Mouse (Mus musculus) midbrain, embryonic 11.5 days (tissue): ENCODE measurements around the gene Stat4. TPM values are rescaled to one million over a fixed set of nuclear protein-coding genes. Genes with fewer than 3 reads are reported as not detected.

Experiments
- ATAC-seq: fragments of 200-750 bp; cut with Nextera tagmentation; 2 replicates; pipeline ENCODE4 v1.8.0; 2017; ENCODE audit warnings: moderate TSS enrichment, moderate library complexity; ENCODE audit not compliant: low FRiP score
- DNase-seq: peaks from one replicate; pipeline ENCODE4 v3.0.0; 2015; ENCODE audit warnings: low spot score; ENCODE audit errors: missing footprints
- H3K27ac ChIP-seq: fragments of 300-500 bp; sonication (generic); 2 replicates; pipeline ENCODE4 v1.5.1; 2014; ENCODE audit warnings: low read depth, low read length
- H3K27me3 ChIP-seq: fragments of 300-500 bp; sonication (generic); 2 replicates; pipeline ENCODE4 v1.6.1; 2014; ENCODE audit warnings: mild to moderate bottlenecking, low read length, moderate library complexity, mixed read lengths; ENCODE audit not compliant: control insufficient read depth, insufficient read depth
- H3K36me3 ChIP-seq: fragments of 300-500 bp; sonication (generic); 2 replicates; pipeline ENCODE4 v1.6.1; 2014; ENCODE audit warnings: mild to moderate bottlenecking, low read length, moderate library complexity, mixed read lengths; ENCODE audit not compliant: control insufficient read depth, insufficient read depth
- H3K4me1 ChIP-seq: fragments of 300-500 bp; sonication (generic); 2 replicates; pipeline ENCODE4 v1.6.1; 2014; ENCODE audit warnings: low read length; ENCODE audit not compliant: control insufficient read depth, insufficient read depth
- H3K4me2 ChIP-seq: fragments of 300-500 bp; sonication (generic); 2 replicates; pipeline ENCODE4 v1.6.1; 2014; ENCODE audit warnings: mild to moderate bottlenecking, moderate library complexity
- H3K4me3 ChIP-seq: fragments of 300-500 bp; sonication (generic); 2 replicates; pipeline ENCODE4 v1.5.1; 2014; ENCODE audit warnings: low read depth, low read length
- H3K9ac ChIP-seq: fragments of 300-500 bp; sonication (generic); 2 replicates; pipeline ENCODE4 v1.6.1; 2014; ENCODE audit warnings: low read length
- H3K9me3 ChIP-seq: fragments of 300-500 bp; sonication (generic); 2 replicates; pipeline ENCODE4 v1.6.1; 2016; ENCODE audit warnings: low read length; ENCODE audit not compliant: control insufficient read depth
- WGBS: fragments of 180-500 bp; shearing (Covaris S2); extraction: QIAGEN DNeasy Blood & Tissue Kit; methylation state at CpG from one replicate; pipeline ENCODE4 v1.1.7; 2014; 5-methylcytosine and 5-hydroxymethylcytosine counted together
- polyA plus RNA-seq: library from polyadenylated mRNA; unstranded; fragments of >200 nt; fragmentation: Nextera tagmentation; extraction: Ambion mirVana; gene quantifications from 2 replicates; pipeline ENCODE4 v1.2.1, GENCODE M21; 2014

Stat4 gene
- polyA plus RNA-seq, 1 experiment from 2014 or later = 2.5 TPM

DNA sequence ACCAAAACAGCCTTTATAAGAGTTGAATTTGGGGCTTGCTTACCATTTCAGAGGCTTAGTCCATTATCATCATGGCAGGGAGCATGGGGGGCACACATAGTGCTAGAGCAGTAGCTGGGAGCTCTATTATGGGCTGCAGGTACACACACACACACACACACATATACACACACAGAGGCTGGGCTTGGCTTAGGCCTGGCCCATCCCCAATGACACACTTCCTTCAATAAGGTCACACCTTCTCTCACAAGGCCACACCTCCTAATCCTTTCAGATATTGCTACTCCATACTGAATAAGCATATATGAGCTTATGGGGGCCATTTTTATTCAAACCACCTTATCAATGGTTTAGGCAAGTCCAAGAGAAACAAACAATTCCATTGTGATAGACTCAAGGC, 25.3 kb downstream of the Stat4 start:
- Histone ChIP-seq H3K4me3 (no peak overlapping the region), H3K4me2 (no peak overlapping the region), H3K9me3 (no peaks in the 10 kb centered on the region), H3K27me3 (no peaks in the 10 kb centered on the region; the same call in 1 of the 2 replicates), H3K27ac (no peak overlapping the region), H3K36me3 (no peaks in the 10 kb centered on the region), H3K9ac (no peak overlapping the region), H3K4me1 (no peaks in the 10 kb centered on the region; the same call in 1 of the 2 replicates)
- ATAC-seq (no peak), DNase-seq (no peak)

DNA sequence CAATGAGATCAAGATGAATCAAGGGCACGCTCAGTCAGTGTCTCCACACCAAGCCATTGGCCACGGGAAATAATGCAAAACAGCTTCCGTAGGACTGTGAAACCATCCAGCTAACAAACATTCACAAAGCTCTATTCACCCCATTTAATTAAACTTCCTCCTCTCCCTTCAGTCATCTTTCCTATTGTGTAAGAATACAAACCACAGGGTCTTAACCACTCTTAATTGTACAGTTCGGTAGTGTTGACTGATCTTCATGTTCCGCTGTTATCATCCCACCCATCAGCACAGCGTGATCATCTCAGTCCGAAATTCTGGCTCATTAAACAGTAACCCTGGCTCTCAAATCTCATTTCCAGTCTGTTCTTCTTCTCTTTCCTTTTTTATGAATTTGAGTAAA, 25.8 kb downstream of the Stat4 start:
- Histone ChIP-seq H3K27ac (no peak overlapping the region), H3K27me3 (no peaks in the 10 kb centered on the region; the same call in 1 of the 2 replicates), H3K9me3 (no peaks in the 10 kb centered on the region), H3K4me1 (no peaks in the 10 kb centered on the region; the same call in 1 of the 2 replicates), H3K4me3 (no peak overlapping the region), H3K36me3 (no peaks in the 10 kb centered on the region), H3K4me2 (no peak overlapping the region), H3K9ac (no peak overlapping the region)
- no peak for DNase-seq
- no peak for ATAC-seq
- WGBS = 85% methylated on average over 7 of the region's 7 CpGs

DNA sequence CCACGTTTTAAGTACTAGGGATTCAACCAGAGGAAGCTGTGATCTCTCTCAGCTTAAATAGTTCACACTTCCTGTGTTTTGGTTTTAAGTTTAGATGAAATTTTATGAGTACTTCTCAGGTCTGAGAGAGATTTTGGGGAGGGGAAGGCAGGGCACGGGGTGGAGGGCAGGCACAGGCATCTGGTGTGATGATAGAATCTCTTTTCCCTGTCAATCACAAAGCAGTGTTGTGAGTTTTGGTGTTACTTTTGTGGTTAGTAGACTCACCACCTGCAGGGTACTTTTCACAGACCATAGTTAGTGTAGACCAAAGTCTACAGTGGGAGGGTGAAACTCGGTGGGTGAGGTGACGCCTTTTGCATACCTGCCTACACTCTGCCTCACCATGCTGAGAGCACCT, 32.7 kb downstream of the Stat4 start:
- no peak overlapping the region for H3K4me3 ChIP-seq
- DNase-seq = no peak
- H3K36me3 ChIP-seq = no peaks in the 10 kb centered on the region
- no peak overlapping the region for H3K27ac ChIP-seq
- WGBS = 84% methylated on average over 4 of the region's 4 CpGs
- H3K27me3 ChIP-seq = no peaks in the 10 kb centered on the region
- no peaks in the 10 kb centered on the region for H3K4me1 ChIP-seq
- ATAC-seq = no peak
- H3K9ac ChIP-seq = no peak overlapping the region
- no peaks in the 10 kb centered on the region for H3K9me3 ChIP-seq
- no peak overlapping the region for H3K4me2 ChIP-seq

DNA sequence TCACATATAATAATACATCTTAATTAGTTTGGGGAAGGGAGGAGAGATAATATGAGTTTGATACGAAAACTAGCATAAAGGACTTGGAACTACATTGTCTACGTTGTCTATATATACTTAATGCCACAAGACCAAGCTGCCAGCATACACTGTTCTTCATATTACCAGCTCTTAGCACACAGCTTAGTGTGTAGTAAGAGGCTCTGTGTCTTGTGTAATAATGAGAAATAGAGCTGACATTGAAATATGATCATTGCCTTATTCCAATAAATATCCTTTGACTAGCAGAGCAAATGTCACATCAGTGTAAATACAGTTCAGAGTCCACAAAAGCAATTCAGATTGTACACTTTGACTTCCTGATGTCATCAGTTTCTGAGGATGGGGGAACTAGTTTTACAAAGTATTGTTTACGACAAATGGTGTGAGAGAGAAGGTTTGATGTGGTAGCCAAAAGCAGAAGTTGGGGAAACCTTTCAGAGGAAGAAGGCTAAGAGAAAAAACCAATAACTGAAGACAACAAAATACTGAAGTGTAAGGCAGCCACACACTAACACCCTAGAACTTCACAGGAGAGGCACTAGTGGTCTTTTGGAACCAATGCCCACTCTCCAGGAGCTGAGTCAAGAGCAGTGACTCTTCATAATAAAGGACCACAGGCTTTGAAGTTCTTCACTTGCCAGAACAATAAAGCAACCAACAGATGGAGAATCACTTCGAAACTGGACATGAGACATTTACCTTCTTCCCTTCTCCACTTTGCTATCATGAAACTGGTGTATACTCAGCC, 35.2 kb downstream of the Stat4 start:
- DNase-seq = no peak
- WGBS = 90% methylated on average over 4 of the region's 4 CpGs
- no peaks in the 10 kb centered on the region for H3K9me3 ChIP-seq
- no peak for ATAC-seq
- no peaks in the 10 kb centered on the region for H3K36me3 ChIP-seq
- no peaks in the 10 kb centered on the region for H3K4me1 ChIP-seq
- H3K9ac ChIP-seq = no peak overlapping the region
- H3K27ac ChIP-seq = no peak overlapping the region
- H3K27me3 ChIP-seq = no peaks in the 10 kb centered on the region
- H3K4me3 ChIP-seq = no peak overlapping the region
- H3K4me2 ChIP-seq = no peak overlapping the region

DNA sequence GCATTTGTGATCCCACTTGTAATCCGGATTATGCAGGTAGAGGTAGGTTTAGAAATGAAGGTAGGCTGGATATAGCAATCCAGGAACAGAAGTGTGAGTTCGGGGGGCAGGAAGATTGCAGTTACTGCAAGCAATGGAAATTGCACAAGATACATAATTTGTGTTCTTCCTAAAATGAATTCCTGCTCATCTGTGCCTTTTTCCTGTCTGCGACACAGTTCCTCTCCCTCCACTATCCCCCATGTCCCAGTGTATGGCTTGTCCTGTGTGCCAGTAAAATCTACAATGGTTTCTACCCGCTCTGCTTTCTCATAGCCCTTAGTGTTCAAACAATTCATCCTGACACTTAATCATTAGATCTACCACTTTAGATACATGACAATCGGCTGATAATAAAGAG, 41.7 kb downstream of the Stat4 start:
- Histone ChIP-seq H3K4me2 (no peak overlapping the region), H3K27me3 (no peaks in the 10 kb centered on the region), H3K4me1 (no peaks in the 10 kb centered on the region), H3K9me3 (no peaks in the 10 kb centered on the region), H3K9ac (no peak overlapping the region), H3K27ac (no peak overlapping the region), H3K36me3 (no peaks in the 10 kb centered on the region), H3K4me3 (no peak overlapping the region)
- 87% methylated on average over 5 of the region's 5 CpGs for WGBS
- DNase-seq (no peak), ATAC-seq (no peak)

DNA sequence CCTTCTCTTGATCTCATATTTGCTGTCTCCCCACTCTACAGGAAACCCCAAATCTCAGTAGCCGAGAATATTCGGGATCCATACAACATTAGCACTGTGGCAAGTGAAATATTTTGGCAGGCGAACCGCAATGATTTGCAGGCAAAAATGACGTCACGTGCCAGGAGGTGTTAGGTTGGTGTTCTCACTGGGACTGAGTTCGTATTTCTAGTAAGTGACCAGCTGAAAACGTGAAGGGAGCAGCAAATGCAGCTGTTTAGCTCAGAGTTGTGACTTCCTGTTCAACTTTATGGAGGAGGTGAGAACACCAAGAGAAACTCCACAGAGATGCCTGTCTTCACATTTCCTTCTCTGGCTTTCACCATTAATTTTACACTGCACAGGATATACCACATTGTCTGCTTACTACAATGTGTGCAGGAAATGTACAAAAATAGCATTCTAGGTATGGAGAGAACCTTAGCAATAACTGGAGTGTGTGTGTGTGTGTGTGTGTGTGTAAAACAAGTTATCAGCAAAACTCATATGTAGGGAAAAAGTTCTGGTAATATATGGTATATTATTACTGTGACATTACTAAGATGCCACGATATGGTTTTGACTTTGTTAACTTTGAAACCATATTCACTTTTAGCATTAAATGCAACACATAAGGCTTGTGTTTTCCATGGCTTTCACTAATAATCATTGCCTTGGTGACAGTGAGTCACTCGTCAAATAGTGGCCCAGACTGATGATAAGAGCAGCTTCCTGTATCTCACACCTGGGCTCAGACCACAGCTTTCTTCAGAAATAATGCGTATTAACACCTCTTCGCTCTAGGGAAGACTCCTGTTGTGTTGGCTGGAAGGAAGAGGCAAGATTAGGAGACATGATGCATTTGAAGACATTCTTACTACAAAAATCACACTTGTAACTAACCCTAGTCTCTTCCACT, 48.1 kb downstream of the Stat4 start:
- ATAC-seq (no peak), DNase-seq (no peak)
- no peaks in the 10 kb centered on the region for H3K36me3 ChIP-seq
- H3K27me3 ChIP-seq = no peaks in the 10 kb centered on the region
- H3K9me3 ChIP-seq = no peaks in the 10 kb centered on the region
- H3K4me3 ChIP-seq = no peak overlapping the region
- no peak overlapping the region for H3K9ac ChIP-seq
- no peak overlapping the region for H3K27ac ChIP-seq
- no peak overlapping the region for H3K4me2 ChIP-seq
- no peaks in the 10 kb centered on the region for H3K4me1 ChIP-seq
- 89% methylated on average over 12 of the region's 12 CpGs for whole genome bisulfite sequencing

DNA sequence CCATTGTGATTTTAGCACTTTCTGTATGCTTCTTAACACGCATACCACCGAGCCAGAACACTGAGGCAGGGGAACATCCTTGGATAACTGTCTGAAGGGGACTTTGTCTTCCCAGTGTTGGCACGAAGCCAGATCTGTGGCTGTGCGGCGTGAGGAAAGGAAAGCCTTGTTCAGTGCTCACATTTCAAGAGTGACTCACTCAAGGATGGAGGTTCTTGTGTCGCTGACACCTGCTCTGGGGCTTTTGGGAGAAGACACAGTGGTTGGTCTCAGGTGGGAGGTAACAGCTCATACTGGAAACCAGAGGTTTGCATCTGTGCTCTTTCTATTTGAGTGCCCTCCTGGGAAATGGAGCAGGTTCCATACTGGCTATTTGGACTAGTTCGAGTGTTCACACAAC, 52.2 kb downstream of the Stat4 start:
- ATAC-seq (no peak), DNase-seq (no peak)
- no peaks in the 10 kb centered on the region for H3K9me3 ChIP-seq
- no peaks in the 10 kb centered on the region for H3K4me1 ChIP-seq
- H3K9ac ChIP-seq = no peak overlapping the region
- H3K27me3 ChIP-seq = no peaks in the 10 kb centered on the region
- H3K36me3 ChIP-seq = no peaks in the 10 kb centered on the region
- H3K27ac ChIP-seq = no peak overlapping the region
- 83% methylated on average over 7 of the region's 7 CpGs for WGBS
- H3K4me3 ChIP-seq = no peak overlapping the region
- H3K4me2 ChIP-seq = no peak overlapping the region

DNA sequence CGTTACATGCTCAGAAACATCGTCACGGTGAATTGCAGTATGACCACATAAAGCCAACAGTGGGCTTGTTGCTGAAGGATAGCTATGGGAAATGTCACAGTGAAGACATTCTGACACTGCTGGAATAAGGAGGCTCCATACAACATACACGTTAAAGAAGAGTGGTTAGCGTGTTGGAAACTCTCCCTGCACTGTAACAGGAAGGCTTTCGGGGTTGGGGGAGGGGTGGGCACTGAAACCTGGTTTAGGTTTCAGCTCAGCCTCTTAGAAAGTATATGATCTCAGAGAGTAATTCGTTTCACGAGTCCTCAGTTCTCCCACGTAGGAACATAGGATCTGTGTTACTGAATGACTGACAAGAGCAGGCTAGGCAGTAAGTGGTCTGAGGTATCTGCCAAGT, 52.7 kb downstream of the Stat4 start:
- no peak for DNase-seq
- H3K27ac ChIP-seq = no peak overlapping the region
- no peak overlapping the region for H3K4me3 ChIP-seq

More for the DNA sequence above, 52.7 kb downstream of the Stat4 start:
- Histone ChIP-seq H3K4me1 (no peaks in the 10 kb centered on the region), H3K27me3 (no peaks in the 10 kb centered on the region), H3K36me3 (no peaks in the 10 kb centered on the region), H3K9ac (no peak overlapping the region), H3K4me2 (no peak overlapping the region), H3K9me3 (no peaks in the 10 kb centered on the region)
- no peak for ATAC-seq
- WGBS = 86% methylated on average over 9 of the region's 9 CpGs
